Mouse (Mus musculus): ENCODE results near the gene Gtf2a1l.

Gene Gtf2a1l

DNA sequence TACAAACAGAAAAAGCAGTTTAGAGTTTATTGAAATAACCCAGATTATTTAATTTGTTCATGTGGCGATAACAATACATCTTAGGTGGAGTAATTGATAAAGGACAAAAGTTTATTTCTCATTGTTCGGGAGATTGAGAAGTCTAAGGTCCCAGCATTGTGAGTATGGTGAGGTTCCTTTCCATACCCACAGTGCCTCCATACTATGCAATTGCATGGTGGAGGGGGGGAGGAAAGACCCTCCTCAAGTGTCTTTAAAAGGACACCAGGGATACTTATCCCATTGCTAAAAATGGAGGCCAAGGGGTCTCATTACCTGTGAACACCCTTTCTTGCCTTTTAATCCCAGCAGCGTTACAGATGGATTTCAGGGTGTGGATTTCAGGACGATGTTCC lies 15.1 kb upstream of the Gtf2a1l start:
- DNase-seq (ENCODE audit: low spot score in 2 of 2): no peak

GRCm38 (mm10) chr17:88658510-88658909 lies 9.9 kb upstream of the Gtf2a1l start:
- no peak for DNase-seq (ENCODE audit: low spot score in 2 of 2)

- DNase-seq (ENCODE audit: low spot score in 2 of 2): no peak
These were observed 2.4 kb upstream of the Gtf2a1l start for GRCm38 (mm10) chr17:88666076-88666475.

DNA sequence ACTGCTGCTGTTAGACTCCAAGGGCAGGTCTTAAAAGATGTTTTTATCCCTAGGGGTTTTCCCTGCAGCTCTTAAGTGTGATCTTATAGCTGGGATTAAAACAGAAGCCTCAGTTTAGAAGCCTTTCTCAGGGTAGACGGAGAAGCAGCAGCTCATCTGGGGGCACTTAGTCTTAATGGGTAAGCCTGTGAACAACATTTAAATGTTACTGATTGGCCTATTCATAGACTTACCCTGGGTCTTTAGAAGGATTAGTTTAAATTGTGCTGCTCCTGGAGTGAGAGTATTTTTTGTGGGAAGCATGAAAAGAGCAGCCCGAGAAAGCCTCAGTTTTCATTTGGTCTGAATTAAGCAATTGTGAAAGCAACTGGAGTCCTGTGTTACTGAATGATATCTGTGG lies 1.5 kb downstream of the Gtf2a1l start:
- DNase-seq (ENCODE audit: low spot score in 2 of 2): no peak

GRCm38 (mm10) chr17:88670800-88671199 lies 2.3 kb downstream of the Gtf2a1l start:
- no peak for DNase-seq (ENCODE audit: low spot score in 2 of 2)

- DNase-seq (ENCODE audit: low spot score in 2 of 2): no peak
These were observed 7.2 kb downstream of the Gtf2a1l start for GRCm38 (mm10) chr17:88675310-88676309.

DNA sequence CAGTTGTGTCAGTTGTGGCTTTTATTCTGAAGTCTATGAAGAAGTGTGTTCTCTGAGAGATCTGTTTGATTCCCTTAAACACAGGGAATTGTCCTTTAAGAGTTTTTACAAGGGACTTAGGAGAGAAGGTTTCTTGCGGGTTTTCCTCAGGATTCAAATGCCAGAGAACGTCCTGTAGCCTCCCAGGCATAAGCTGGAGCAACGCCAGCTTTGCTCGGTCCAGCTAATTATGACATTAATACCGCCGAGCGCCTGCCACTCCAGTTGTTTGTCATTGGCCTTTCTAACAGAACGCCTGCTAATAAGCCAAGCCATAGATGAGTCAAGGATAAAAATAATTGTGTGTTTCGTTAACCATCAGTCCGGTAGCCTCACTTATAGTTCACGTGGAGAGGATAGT lies 19.8 kb downstream of the Gtf2a1l start:
- DNase-seq (ENCODE audit: low spot score in 2 of 2): no peak

DNA sequence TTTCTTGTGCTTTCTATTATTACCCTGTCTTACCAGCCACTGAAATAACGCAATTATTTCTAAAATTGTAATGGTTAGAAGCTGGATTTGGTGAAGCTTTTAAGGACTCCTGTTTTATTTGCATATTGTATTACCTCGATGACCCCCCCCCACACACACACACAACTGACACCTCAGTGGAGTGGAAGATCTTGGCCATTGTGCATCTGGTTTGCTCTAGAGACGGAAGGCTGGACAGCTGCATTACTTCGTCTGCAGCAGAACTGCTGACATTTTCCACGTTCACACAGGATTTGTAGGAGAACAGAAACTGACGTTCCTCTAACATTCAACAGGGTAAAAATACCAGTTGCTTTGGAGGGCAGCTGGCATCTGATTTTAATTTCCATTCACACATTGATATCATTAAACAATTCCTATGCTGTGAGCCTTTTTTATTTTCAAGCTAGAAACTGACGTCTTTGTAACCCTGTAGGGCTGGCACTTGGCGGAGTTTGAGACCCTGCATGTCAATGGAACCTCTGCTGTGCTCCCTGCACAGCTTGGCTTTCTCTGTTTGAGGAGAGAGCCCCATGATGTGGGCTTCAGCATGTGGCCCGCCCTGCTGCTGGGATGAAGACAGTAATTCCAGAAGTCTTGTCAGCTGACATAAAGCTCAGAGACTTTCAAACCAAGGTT lies 28.3 kb downstream of the Gtf2a1l start:
- no peak for DNase-seq (ENCODE audit: low spot score in 2 of 2)

DNA sequence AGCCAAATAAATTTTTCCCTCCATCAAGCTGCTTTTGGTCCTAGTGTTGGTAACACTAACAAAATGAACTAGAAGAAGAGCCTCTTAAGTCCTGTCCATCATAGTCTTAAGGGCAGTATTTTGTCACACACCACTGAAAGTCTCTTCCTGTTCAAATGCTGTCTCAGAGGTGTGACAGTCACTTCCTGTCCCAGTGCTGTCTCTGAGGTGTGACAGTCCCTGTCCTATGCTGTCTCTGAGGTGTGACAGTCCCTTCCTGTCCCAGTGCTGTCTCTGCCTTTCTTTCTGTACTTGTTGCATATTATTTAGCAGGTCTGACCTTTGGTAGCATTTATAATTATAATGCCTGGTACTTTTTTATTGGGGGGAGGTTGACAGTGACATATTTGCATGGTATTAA lies 32.4 kb downstream of the Gtf2a1l start:
- no peak for DNase-seq (ENCODE audit: low spot score in 2 of 2)

DNA sequence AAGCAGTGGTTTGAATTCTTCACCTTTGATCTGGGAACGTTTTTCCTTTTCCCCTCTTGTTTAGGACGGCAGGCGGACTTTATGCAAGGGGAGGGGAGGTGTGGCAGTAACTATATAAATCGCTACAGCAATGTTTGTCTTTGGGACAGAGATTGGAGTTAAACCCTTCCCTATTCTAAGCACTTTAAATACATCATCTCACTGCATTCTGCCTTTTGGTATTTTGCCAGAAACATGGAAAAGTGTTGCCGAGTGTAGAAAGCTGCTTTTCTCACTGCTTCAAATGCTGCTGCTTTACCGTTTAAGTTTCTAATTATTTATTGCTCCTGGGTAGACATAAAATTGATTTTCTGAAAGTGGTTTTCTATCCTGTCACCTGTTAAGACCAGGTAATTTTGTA lies 33.9 kb downstream of the Gtf2a1l start:
- no peak for DNase-seq (ENCODE audit: low spot score in 2 of 2)

DNA sequence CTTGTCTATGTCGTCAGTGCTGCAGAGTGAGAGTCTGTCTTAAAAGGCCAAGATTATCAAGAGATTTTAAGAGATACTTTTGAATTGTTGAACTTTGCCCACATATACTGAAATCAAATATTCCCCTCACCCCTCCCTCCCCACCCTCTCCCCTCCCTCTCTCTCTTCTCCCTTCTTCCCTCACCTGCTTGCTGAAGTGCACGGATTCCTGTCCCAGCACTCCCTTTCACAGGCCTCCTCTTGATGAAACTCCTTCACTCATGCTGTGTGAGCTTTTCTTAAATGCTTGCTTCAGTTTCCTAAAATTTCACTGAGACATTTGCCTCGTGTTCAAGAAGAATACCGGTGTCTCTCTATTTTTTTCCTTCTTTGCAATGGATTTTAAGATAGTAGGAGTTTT lies 34.7 kb downstream of the Gtf2a1l start:
- no peak for DNase-seq (ENCODE audit: low spot score in 2 of 2)

DNA sequence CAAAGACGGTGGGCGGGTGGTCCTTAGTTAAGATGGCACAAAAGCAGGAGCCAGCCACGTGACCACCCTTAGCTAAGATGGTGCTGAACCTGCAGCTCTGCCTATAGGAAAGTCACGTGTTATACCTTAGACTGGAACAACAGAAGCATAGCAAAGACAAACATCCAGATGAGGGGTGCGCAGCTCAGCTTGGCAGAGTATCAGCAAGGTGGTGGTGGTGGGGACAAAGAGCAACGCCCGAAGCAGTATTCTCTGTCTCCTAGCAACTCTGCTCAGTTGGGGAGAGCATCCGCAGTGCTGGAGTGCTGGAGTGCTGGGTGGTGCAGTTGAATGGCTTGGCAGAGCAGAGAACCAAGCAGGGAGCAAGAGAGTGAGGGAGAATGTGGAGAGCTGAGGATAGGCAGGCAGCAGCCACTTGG lies 37.8 kb downstream of the Gtf2a1l start:
- DNase-seq (ENCODE audit: low spot score in 2 of 2): no peak

GRCm38 (mm10) chr17:88749646-88750045 lies 81.2 kb downstream of the Gtf2a1l start:
- no peak for DNase-seq (ENCODE audit: low spot score in 2 of 2)

- DNase-seq (ENCODE audit: low spot score in 2 of 2): no peak
These were observed 84.5 kb downstream of the Gtf2a1l start for GRCm38 (mm10) chr17:88752827-88753471.

DNA sequence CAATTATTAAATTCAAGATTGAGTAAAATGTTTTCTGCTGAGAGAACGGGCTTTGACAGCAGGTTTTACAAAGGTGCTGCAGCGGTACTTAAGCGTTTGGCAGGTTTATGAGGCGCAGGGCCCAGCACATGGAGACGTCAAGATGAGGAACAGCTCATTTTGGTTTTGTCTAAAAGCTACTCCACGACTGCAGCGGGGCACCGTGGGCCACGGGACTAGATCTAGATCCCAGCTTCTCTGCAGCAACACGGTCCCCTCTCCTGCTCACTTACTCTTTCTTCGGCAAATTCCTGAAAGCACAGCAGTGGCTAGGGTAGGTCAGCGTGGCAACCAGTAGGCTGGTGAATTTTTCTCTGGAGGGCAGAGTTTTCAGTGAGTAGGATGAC lies 85.0 kb downstream of the Gtf2a1l start:
- DNase-seq (ENCODE audit: low spot score in 2 of 2): no peak

GRCm38 (mm10) chr17:88755776-88756175 lies 87.3 kb downstream of the Gtf2a1l start:
- no peak for DNase-seq (ENCODE audit: low spot score in 2 of 2)

DNA sequence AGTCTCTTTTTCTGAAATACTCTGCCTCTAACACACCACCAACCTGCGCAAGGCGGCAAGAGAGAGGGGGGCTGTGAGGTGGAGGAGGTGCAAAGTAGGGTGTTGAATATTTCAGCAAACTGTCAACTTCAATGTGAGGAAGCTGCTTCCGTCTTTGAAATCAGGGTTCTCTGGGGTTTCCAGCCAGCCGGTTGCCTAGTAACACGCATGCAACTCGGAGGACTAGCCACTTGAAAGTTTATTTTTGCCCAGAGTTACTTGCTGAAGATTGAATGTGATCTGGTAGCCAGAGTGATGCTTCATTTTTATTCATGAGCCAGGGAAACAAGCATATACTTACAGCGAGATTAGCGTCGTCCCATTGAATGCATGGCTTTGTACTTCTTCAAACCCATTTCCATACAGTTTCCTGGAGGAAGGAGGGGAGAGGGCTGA lies 89.6 kb downstream of the Gtf2a1l start:
- DNase-seq (ENCODE audit: low spot score in 2 of 2): no peak

DNA sequence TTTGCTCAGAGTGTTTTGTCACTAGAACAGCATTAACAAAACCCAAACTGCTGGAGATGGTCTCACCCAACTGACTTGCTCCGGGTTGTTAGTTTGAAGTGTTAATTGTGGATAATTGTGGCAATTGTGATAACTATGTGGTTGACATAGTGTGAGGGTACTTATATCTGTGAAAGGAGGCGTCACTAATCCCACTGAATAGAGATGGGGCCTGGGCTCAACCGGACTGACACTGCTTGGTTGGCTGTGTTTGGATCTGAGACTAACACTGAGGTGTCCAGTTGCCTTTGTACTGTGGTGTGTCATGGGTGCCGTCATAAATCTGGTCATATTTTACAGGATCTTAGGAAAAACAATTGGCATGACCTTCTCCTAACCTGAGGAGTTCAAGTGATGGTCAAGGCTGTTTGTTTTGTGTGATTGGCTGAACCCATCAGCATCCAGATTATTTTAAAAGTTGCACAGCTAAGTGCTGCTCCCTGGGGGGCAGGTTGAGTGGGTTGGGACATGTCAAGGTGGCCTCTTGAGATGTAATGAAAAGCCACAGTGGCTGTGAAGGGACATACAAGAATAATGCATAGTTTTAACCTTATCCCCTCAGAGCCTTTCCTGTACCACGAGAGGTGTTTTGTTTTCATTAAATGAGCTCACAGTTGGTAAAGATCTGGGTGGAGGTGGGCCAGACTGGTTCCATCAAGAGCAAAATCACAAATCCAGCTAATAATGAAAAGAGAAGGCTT lies 95.1 kb downstream of the Gtf2a1l start:
- DNase-seq (ENCODE audit: low spot score in 2 of 2): no peak

GRCm38 (mm10) chr17:88764136-88764485 lies 95.7 kb downstream of the Gtf2a1l start:
- DNase-seq (ENCODE audit: low spot score in 2 of 2): no peak
